Mouse (Mus musculus): ENCODE measurements around the gene Gdpd2. TPM values are rescaled to one million over a fixed set of nuclear protein-coding genes. Genes with fewer than 3 reads are reported as not detected.

Gene Gdpd2
- polyA plus RNA-seq, 1 experiment from 2014 or later, result 2.7 TPM

- Histone ChIP-seq H3K36me3 (replicated peaks) (no peaks in the 10 kb centered on the region), H3K4me1 (no peaks in the 10 kb centered on the region; the same call in 1 of the 2 replicates), H3K4me3 (no peak overlapping the region), H3K27me3 (replicated peaks; ENCODE audit: low read depth, poor library complexity, severe bottlenecking) (peaks cover 50% of the 10 kb centered on the region), H3K9me3 (no peaks in the 10 kb centered on the region), H3K27ac (replicated peaks) (no peak overlapping the region)
- DNase-seq (ENCODE audit: low spot score), result peak; percentile 79
- WGBS, result 13% methylated on average over 10 of the region's 10 CpGs
Observed at GRCm38 (mm10) chrX:100741940-100742339, 12.3 kb downstream of the Gdpd2 start.

DNA sequence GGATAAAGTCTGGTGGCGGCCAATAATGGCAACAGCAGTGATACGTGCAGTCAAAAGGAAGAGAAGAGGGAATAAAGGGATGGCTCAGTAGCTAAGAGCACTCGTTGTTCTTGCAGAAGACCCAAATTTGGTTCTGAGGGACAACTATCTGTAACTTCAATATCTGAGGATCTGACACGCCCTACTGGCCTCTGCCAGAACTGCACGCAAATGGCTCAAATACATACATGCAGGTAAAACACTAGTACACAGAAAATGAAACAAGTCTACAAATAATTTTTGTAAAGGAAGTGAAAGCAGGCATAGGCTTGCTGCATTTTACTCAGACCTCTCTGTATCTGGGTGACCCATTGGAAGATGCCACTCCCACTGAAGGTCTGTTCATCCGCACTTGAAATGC lies 36.2 kb downstream of the Gdpd2 start:
- peak; percentile 11 for DNase-seq (ENCODE audit: low spot score)
- no peak overlapping the region for H3K27ac ChIP-seq (replicated peaks)
- H3K36me3 ChIP-seq (replicated peaks), result no peaks in the 10 kb centered on the region
- no peak overlapping the region for H3K4me3 ChIP-seq
- H3K27me3 ChIP-seq (replicated peaks; ENCODE audit: low read depth, poor library complexity, severe bottlenecking), result peaks cover 44% of the 10 kb centered on the region
- H3K9me3 ChIP-seq, result no peaks in the 10 kb centered on the region
- peaks cover 9% of the 10 kb centered on the region for H3K4me1 ChIP-seq
- WGBS, result 82% methylated on average over 6 of the region's 6 CpGs

DNA sequence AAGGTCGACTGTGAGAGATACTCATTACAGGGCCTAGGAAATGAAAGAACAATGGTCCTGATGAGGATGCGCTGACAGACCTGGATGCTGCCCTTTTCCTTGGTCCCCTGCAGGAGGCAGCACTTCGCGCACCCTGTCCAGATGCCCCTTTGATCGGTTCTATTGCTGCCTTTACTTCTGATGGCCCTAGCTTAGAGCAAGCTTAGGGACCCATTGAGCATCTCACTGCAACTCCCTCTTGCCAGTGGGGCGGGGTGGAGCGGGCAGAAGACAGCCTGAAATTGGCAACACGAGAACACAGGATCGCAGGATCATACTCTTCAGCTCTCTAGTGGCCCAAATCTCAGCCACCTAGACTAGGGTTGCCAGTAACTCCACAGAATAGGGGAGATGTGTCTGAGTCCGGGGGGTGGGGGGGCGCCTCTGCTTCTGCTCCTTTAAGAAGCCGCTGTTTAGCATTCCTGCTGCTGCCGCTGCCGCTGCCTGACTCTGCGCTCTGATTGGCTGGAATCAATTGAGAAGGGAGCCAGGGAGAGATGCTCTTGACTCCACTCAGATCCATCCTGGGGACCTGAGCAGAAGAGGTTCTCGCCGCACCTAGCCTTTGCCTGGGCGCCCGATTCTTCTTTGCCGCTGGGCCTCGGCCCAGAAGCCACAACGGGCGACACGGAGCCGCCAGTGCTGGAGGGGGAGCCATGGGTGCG lies 37.7 kb downstream of the Gdpd2 start, which contains the start of gene Dlg3:
Gene Dlg3 (plus strand): TSS at position 542 of the 704 bp plus-strand sequence.
- no peaks in the 10 kb centered on the region for H3K9me3 ChIP-seq
- 14% methylated on average over 26 of the region's 26 CpGs for WGBS
- peaks cover 9% of the 10 kb centered on the region for H3K4me1 ChIP-seq
- peaks cover 54% of the 10 kb centered on the region for H3K27me3 ChIP-seq (replicated peaks; ENCODE audit: low read depth, poor library complexity, severe bottlenecking)
- H3K36me3 ChIP-seq (replicated peaks), result no peaks in the 10 kb centered on the region
- peak within 1 kb of the TSS; percentile 66 for H3K4me3 ChIP-seq
- DNase-seq (ENCODE audit: low spot score), result peak; percentile 69
- H3K27ac ChIP-seq (replicated peaks), result peak within 1 kb of the TSS; percentile 24; the same call in 1 of the 2 replicates

DNA sequence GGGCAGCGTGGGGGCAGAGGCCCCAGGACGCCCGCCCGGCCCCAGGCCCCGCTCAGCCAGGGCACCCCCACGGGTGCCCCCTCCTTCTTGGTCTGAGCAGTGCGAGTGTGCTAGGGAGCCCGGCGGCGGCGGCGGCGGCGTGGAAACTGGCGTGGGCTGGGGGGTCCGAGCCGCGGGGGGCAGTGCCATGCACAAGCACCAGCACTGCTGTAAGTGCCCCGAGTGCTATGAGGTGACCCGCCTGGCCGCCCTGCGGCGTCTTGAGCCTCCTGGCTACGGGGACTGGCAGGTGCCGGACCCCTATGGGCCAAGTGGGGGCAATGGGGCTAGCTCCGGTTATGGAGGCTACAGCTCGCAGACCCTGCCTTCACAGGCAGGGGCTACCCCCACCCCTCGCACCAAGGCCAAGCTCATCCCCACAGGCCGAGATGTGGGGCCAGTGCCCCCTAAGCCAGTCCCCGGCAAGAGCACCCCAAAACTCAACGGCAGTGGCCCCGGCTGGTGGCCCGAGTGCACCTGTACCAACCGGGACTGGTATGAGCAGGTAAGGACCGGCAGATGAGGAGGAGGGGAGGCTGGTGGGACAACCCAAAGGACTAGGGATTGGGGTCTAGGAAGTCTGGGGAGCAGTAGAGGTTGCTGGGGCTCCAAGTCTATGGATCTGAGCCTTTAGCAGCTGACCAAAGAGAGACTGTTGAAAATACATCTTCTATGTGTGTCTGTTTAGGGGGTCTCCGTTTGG lies 38.4 kb downstream of the Gdpd2 start:
- Histone ChIP-seq H3K4me1 (peaks cover 9% of the 10 kb centered on the region), H3K27me3 (replicated peaks; ENCODE audit: low read depth, poor library complexity, severe bottlenecking) (peaks cover 59% of the 10 kb centered on the region), H3K9me3 (no peaks in the 10 kb centered on the region), H3K27ac (replicated peaks) (peak overlapping the region; percentile 24; the same call in 1 of the 2 replicates), H3K4me3 (peak overlapping the region; percentile 66), H3K36me3 (replicated peaks) (no peaks in the 10 kb centered on the region)
- WGBS, result 39% methylated on average over 36 of the region's 36 CpGs
- no peak for DNase-seq (ENCODE audit: low spot score)

DNA sequence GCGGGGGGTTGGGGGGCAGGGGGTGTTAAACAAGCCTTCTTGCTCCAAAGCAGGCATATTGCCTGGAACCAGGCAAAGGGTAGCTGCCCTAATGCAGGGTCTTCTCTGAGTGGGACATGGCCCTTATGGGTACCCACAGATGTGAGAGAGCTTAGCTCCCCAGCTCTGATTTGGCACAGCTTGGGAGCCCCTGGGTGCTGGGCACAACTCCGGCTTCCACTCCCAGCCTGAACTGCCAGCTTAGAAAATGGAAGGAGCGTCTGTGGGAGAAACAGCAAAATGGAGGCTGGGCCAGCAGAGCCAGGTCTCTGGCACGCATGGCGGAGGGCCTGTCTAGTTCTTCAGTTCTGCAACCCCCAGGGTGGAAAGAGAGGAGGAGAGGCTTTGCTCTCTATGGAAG lies 39.6 kb downstream of the Gdpd2 start:
- no peak overlapping the region for H3K4me3 ChIP-seq
- DNase-seq (ENCODE audit: low spot score), result no peak
- H3K36me3 ChIP-seq (replicated peaks), result no peaks in the 10 kb centered on the region
- H3K9me3 ChIP-seq, result no peaks in the 10 kb centered on the region
- H3K4me1 ChIP-seq, result peaks cover 9% of the 10 kb centered on the region
- H3K27me3 ChIP-seq (replicated peaks; ENCODE audit: low read depth, poor library complexity, severe bottlenecking), result peaks cover 62% of the 10 kb centered on the region
- 85% methylated on average over 5 of the region's 5 CpGs for WGBS
- no peak overlapping the region for H3K27ac ChIP-seq (replicated peaks)

DNA sequence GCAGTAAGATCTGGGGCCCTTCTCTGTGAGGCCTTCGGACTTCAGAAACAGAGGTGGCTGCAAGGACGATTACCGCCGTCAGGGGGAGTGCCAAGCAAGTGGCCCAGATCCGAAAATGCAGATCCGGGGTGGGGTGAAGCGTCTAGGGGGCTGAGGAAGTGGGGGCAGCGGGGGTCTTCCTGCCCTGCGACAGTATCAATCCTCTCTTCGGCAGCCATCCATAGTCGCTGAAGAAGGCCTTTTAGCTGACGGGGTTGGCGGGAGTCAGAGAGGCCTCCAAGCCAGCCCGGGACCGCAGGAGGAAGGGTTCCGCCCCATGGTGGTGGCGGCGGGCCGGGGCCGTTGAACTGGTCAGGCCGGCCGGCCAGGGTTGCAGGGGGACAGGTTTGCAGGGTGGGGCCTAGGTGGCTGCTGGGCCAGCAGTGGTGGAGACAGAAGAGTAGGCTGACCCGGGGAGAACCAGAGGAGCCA lies 44.7 kb downstream of the Gdpd2 start:
- Histone ChIP-seq H3K36me3 (replicated peaks) (no peaks in the 10 kb centered on the region), H3K4me1 (peaks cover 4% of the 10 kb centered on the region; the same call in 1 of the 2 replicates), H3K27me3 (replicated peaks; ENCODE audit: low read depth, poor library complexity, severe bottlenecking) (peaks cover 50% of the 10 kb centered on the region), H3K9me3 (no peaks in the 10 kb centered on the region), H3K4me3 (peak overlapping the region; percentile 59), H3K27ac (replicated peaks) (peak overlapping the region; percentile 77)
- 21% methylated on average over 23 of the region's 23 CpGs for WGBS
- peak; percentile 75 for DNase-seq (ENCODE audit: low spot score)

GRCm38 (mm10) chrX:100775405-100775804 lies 45.7 kb downstream of the Gdpd2 start:
- no peaks in the 10 kb centered on the region for H3K36me3 ChIP-seq (replicated peaks)
- no peak overlapping the region for H3K4me3 ChIP-seq
- WGBS, result 92% methylated on average over 3 of the region's 3 CpGs
- no peak for DNase-seq (ENCODE audit: low spot score)
- H3K27ac ChIP-seq (replicated peaks), result no peak overlapping the region
- H3K9me3 ChIP-seq, result no peaks in the 10 kb centered on the region
- peaks cover 40% of the 10 kb centered on the region for H3K27me3 ChIP-seq (replicated peaks; ENCODE audit: low read depth, poor library complexity, severe bottlenecking)
- peaks cover 9% of the 10 kb centered on the region; the same call in 1 of the 2 replicates for H3K4me1 ChIP-seq

GRCm38 (mm10) chrX:100776494-100776893 lies 46.8 kb downstream of the Gdpd2 start:
- Histone ChIP-seq H3K27me3 (replicated peaks; ENCODE audit: low read depth, poor library complexity, severe bottlenecking) (peaks cover 34% of the 10 kb centered on the region), H3K4me1 (peaks cover 18% of the 10 kb centered on the region), H3K36me3 (replicated peaks) (no peaks in the 10 kb centered on the region), H3K27ac (replicated peaks) (peak overlapping the region; percentile 95), H3K4me3 (peak overlapping the region; percentile 69), H3K9me3 (no peaks in the 10 kb centered on the region)
- WGBS, result 17% methylated on average over 9 of the region's 9 CpGs
- DNase-seq (ENCODE audit: low spot score), result peak; percentile 64

DNA sequence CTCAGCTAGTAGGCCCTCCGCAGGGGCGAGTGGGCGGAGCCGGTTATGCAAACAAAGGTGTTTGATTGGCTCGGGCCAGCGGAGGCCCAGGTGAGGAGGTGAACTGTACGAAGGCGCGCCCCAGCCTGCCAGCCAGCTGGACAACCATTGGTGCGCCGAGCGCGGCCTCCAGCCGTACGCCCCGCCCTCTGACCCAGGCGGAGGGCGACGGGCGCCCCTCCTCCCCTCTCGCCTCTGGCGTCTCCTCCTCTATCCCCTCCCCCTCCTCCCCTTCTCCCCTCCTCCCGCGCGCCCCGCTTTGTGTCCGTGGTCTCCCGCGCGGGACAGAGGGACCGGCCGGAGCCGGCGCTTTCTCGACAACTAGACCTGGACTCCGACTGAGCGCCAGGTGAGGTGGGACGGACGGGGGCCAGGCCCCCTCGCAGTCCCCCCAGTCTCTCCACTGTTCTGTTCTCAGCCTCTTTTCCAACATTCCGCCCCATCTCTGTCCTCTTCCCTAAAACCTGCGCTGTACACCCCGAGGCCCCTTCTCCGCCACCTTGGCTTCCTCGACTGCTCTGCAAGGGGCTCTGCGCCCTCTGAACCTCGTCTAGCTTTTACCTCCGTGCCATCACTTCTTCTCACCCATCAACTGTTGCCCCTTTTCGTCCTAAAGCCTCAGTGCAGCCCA lies 47.4 kb downstream of the Gdpd2 start:
- H3K36me3 ChIP-seq (replicated peaks), result no peaks in the 10 kb centered on the region
- 14% methylated on average over 49 of the region's 49 CpGs for WGBS
- peak overlapping the region; percentile 95 for H3K27ac ChIP-seq (replicated peaks)
- peaks cover 31% of the 10 kb centered on the region for H3K27me3 ChIP-seq (replicated peaks; ENCODE audit: low read depth, poor library complexity, severe bottlenecking)
- H3K4me1 ChIP-seq, result peaks cover 18% of the 10 kb centered on the region
- peak; percentile 92 for DNase-seq (ENCODE audit: low spot score)
- H3K9me3 ChIP-seq, result no peaks in the 10 kb centered on the region
- H3K4me3 ChIP-seq, result peak overlapping the region; percentile 69

DNA sequence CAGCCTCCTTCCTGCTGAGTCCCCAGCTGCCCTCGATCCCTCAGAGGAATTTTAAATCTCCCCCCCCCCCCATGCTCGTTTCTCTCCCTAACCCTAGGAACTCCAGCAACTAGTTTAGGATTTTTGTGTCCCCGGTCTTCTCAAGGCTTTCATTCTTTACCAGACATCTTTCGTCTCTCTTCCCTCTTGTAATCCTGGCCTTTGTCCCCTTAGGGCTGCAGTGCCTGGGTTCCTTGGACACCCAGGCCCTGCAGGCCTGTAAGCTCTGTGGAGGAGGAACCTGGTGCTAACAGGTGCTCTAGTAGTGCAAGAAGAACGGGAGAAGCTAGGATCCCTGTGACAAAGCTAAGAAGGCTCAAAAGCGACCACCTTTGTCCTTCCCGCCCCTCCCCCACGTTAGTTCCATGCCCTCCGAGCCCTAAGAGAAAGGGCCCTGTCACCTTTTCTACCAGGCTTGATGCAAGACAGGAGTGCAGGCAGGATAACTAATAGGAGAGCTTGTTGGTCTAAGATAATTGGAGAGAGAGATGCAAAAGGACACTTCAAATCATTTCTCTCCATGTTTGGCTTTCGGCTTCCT lies 48.1 kb downstream of the Gdpd2 start:
- H3K4me3 ChIP-seq, result peak overlapping the region; percentile 69
- peak; percentile 31 for DNase-seq (ENCODE audit: low spot score)
- WGBS, result 20% methylated on average over 10 of the region's 10 CpGs
- peak overlapping the region; percentile 95 for H3K27ac ChIP-seq (replicated peaks)
- H3K4me1 ChIP-seq, result peaks cover 25% of the 10 kb centered on the region
- H3K36me3 ChIP-seq (replicated peaks), result no peaks in the 10 kb centered on the region
- peaks cover 29% of the 10 kb centered on the region for H3K27me3 ChIP-seq (replicated peaks; ENCODE audit: low read depth, poor library complexity, severe bottlenecking)
- H3K9me3 ChIP-seq, result no peaks in the 10 kb centered on the region

DNA sequence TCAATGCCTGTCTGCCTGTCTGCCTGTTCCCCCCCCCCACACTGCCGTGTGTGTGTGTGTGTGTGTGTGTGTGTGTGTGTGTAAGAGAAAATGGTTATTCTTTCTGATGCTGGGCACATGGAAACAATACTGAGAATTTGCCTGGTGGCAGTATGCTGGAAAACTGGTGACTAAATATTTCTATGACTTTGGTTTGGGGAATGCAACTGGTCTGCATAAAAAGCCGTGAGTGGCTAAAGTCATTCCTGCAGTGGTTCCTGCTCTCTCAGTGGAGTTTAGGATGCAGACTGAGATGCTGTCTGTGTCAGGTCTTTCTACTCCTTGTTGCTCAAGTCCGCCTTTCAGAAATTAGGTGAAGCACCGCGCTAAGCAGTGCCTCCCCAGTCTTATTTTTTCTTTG lies 48.7 kb downstream of the Gdpd2 start:
- H3K4me1 ChIP-seq, result peaks cover 26% of the 10 kb centered on the region
- H3K36me3 ChIP-seq (replicated peaks), result no peaks in the 10 kb centered on the region
- no peak for DNase-seq (ENCODE audit: low spot score)
- H3K4me3 ChIP-seq, result peak overlapping the region; percentile 69
- peaks cover 24% of the 10 kb centered on the region for H3K27me3 ChIP-seq (replicated peaks; ENCODE audit: low read depth, poor library complexity, severe bottlenecking)
- no peaks in the 10 kb centered on the region for H3K9me3 ChIP-seq
- 29% methylated on average over 5 of the region's 5 CpGs for WGBS
- peak overlapping the region; percentile 95; the same call in 1 of the 2 replicates for H3K27ac ChIP-seq (replicated peaks)
